Mouse (Mus musculus) MEL (cell line): ENCODE results near the gene Il17f.

ENCODE experiments used
- CTCF ChIP-seq, 3 experiments: IDR thresholded peaks in 2 of 3; conservative IDR thresholded peaks in 1 of 3; 2 replicates each; pipeline ENCODE4 v1.5.1; 2011 to 2012; ENCODE audit warnings: low read length in 3 of 3, low read depth in 2 of 3, mild to moderate bottlenecking in 2 of 3, improper control_type of control experiment in 1 of 3, inconsistent platforms in 1 of 3, mixed read lengths in 1 of 3, moderate library complexity in 1 of 3; ENCODE audit not compliant: control insufficient read depth in 1 of 3, insufficient read depth in 1 of 3, poor library complexity in 1 of 3, severe bottlenecking in 1 of 3
- EP300 ChIP-seq, 2 experiments: IDR thresholded peaks; 2 replicates each; pipeline ENCODE4 v1.6.1; 2011; ENCODE audit warnings: improper control_type of control experiment in 2 of 2, low read length in 2 of 2, low read depth in 1 of 2, mild to moderate bottlenecking in 1 of 2
- ETS1 ChIP-seq: IDR thresholded peaks from 2 replicates; pipeline ENCODE4 v1.6.1; 2012; ENCODE audit warnings: low read depth, mild to moderate bottlenecking, inconsistent platforms, low read length, improper control_type of control experiment, moderate library complexity
- MAFK ChIP-seq: IDR thresholded peaks from 2 replicates; pipeline ENCODE4 v1.6.1; 2011; ENCODE audit warnings: low read depth, mild to moderate bottlenecking, low read length, improper control_type of control experiment, borderline replicate concordance
- MAZ ChIP-seq: IDR thresholded peaks from 2 replicates; pipeline ENCODE4 v1.6.1; 2012; ENCODE audit warnings: low read depth, mild to moderate bottlenecking, inconsistent platforms, low read length, improper control_type of control experiment
- MEF2A ChIP-seq: IDR thresholded peaks from 2 replicates; pipeline ENCODE4 v1.6.1; 2014; ENCODE audit warnings: low read depth, mild to moderate bottlenecking, inconsistent platforms, low read length, improper control_type of control experiment; ENCODE audit not compliant: poor library complexity, insufficient replicate concordance, severe bottlenecking; ENCODE audit errors: extremely low read depth
- NELFE ChIP-seq: IDR thresholded peaks from 2 replicates; pipeline ENCODE4 v1.6.1; 2011; ENCODE audit warnings: low read depth, low read length, improper control_type of control experiment
- POLR2A ChIP-seq, 2 experiments: IDR thresholded peaks; 2 replicates each; pipeline ENCODE4 v1.6.1; 2011 to 2012; ENCODE audit warnings: low read length in 2 of 2, mild to moderate bottlenecking in 2 of 2, control low read depth in 1 of 2, improper control_type of control experiment in 1 of 2, low read depth in 1 of 2, moderate library complexity in 1 of 2; ENCODE audit not compliant: control insufficient read depth in 1 of 2, insufficient read depth in 1 of 2, poor library complexity in 1 of 2
- POLR2AphosphoS2 ChIP-seq: IDR thresholded peaks from 2 replicates; pipeline ENCODE4 v1.6.1; 2011; ENCODE audit warnings: low read length, improper control_type of control experiment
- TAL1 ChIP-seq: IDR thresholded peaks from 2 replicates; pipeline ENCODE4 v1.6.1; 2012; ENCODE audit warnings: mild to moderate bottlenecking, inconsistent platforms, low read length, moderate library complexity, mixed read lengths
- TBP ChIP-seq: IDR thresholded peaks from 2 replicates; pipeline ENCODE4 v1.8.0; 2011; ENCODE audit warnings: low read depth, low read length, improper control_type of control experiment
- UBTF ChIP-seq: IDR thresholded peaks from 2 replicates; pipeline ENCODE4 v1.6.1; 2012; ENCODE audit warnings: low read depth, mild to moderate bottlenecking, inconsistent platforms, low read length, improper control_type of control experiment, moderate library complexity, borderline replicate concordance; ENCODE audit not compliant: insufficient read depth
- ZC3H11A ChIP-seq: IDR thresholded peaks from 2 replicates; pipeline ENCODE4 v1.6.1; 2012; ENCODE audit warnings: low read depth, mild to moderate bottlenecking, inconsistent platforms, low read length, improper control_type of control experiment
- ZMIZ1 ChIP-seq: IDR thresholded peaks from 2 replicates; pipeline ENCODE4 v1.6.1; 2012; ENCODE audit warnings: low read depth, mild to moderate bottlenecking, inconsistent platforms, low read length, improper control_type of control experiment, moderate library complexity

- no peak for TF ChIP-seq CTCF (IDR thresholded peaks at IDR 0.05 in 2 of 3, conservative IDR thresholded peaks at IDR 0.05 in 1 of 3; ENCODE audit: control insufficient read depth in 1 of 3, insufficient read depth in 1 of 3, low read depth in 2 of 3, low read length in 3 of 3, poor library complexity in 1 of 3, severe bottlenecking in 1 of 3)
- TF ChIP-seq TAL1, result no peak
- no peak for TF ChIP-seq ZC3H11A
- no peak for TF ChIP-seq POLR2A (IDR thresholded peaks at IDR 0.05; ENCODE audit: control insufficient read depth in 1 of 2, insufficient read depth in 1 of 2, low read depth in 1 of 2, low read length in 2 of 2, poor library complexity in 1 of 2)
- no peak for TF ChIP-seq EP300 (IDR thresholded peaks at IDR 0.05; ENCODE audit: low read depth in 1 of 2, low read length in 2 of 2)
- TF ChIP-seq MAFK, result no peak
- TF ChIP-seq MEF2A, result no peak
- no peak for TF ChIP-seq ZMIZ1
- TF ChIP-seq ETS1, result no peak
- no peak for TF ChIP-seq NELFE
- no peak for TF ChIP-seq MAZ
- TF ChIP-seq POLR2AphosphoS2, result no peak
- TF ChIP-seq TBP, result no peak
- no peak for TF ChIP-seq UBTF
Measured at GRCm38 (mm10) chr1:20794760-20795159, 4.3 kb upstream of the Il17f start.
